Mouse (Mus musculus) testis, postnatal 14 days (tissue): ENCODE measurements at regions not wholly inside any gene's neighbourhood (a gene's known extent, or its start where the extent isn't known, plus 50 kb on each side); places are given as distances from the start of the nearest gene placed in this dataset.

Experiments used
- DNase-seq: peaks from one replicate; pipeline ENCODE4 v3.0.0; 2021; ENCODE audit warnings: low spot score

- no peak for DNase-seq
Measured at GRCm38 (mm10) chr8:57191153-57191552, 129.6 kb upstream of the Hand2 start.

- no peak for DNase-seq
Measured at GRCm38 (mm10) chr8:57200280-57200679, 120.5 kb upstream of the Hand2 start.

- DNase-seq = no peak
Measured at GRCm38 (mm10) chr8:57209584-57209983, 111.2 kb upstream of the Hand2 start.

GRCm38 (mm10) chr8:57213066-57213465 lies 107.7 kb upstream of the Hand2 start:
- DNase-seq = no peak

GRCm38 (mm10) chr8:57213982-57214930 lies 106.5 kb upstream of the Hand2 start:
- DNase-seq = no peak

- DNase-seq = no peak
Measured at GRCm38 (mm10) chr8:57230594-57230993, 90.2 kb upstream of the Hand2 start.

GRCm38 (mm10) chr8:57242301-57242700 lies 78.5 kb upstream of the Hand2 start:
- no peak for DNase-seq

- DNase-seq = no peak
Measured at GRCm38 (mm10) chr8:57249061-57249460, 71.7 kb upstream of the Hand2 start.
